Mouse (Mus musculus): Measurements from ENCODE around the gene Sorcs2. TPM values are rescaled to one million over a fixed set of nuclear protein-coding genes. Genes with fewer than 3 reads are reported as not detected.
A peak's percentile ranks its signal among the peaks of the same experiment; 100 is the strongest.

Sorcs2 gene
- total RNA-seq (2014; rRNA removed) (0.07 and 0.09 TPM in 2 replicates), polyA plus RNA-seq (2012; rRNA removed) (0.10 and 0.12 TPM in 2 replicates)

DNA sequence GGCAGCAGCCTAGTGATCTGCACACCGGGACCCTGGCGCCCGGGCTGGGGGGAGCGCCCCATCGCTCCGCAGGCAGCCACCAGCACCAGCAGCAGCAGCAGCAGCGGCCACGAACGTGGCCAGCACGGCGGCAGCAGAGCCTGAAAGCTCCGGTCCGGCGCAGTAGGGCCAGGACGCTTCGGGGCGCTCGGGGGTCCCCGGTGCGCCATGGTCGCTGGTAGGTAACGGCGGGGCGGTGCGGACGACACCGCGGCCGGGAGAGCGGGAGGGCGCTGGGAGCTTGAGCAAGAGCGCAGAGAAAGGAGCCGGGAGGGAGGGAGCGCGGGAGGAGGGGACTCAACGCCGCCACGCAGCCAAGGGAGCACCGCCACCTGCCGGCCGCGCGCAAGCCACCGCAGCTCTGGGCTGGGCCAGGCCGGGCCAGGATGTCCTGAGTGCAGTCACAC lies at the start of gene Sorcs2:
TSS of gene Sorcs2 (minus strand) at position 303 of the 446 bp plus-strand sequence.
- Histone ChIP-seq H3K9ac (ENCODE audit: low read depth, low read length) (peak within 1 kb of the TSS; percentile 78), H3K27me3 (ENCODE audit: control insufficient read depth, insufficient read depth, low read length) (peaks cover 11% of the 10 kb centered on the region), H3K36me3 (ENCODE audit: control insufficient read depth, insufficient read depth, low read length) (no peaks in the 10 kb centered on the region), H3K4me3 (ENCODE audit: insufficient read depth, low read depth, low read length) (peak within 1 kb of the TSS; percentile 66), H3K4me1 (ENCODE audit: control insufficient read depth, insufficient read depth, low read length) (peaks cover 3% of the 10 kb centered on the region; the same call in 1 of the 2 replicates), H3K27ac (replicated peaks; ENCODE audit: insufficient read depth, low read depth, low read length) (no peak within 1 kb of the TSS), H3K79me2 (ENCODE audit: control insufficient read depth, insufficient read depth, low read length) (no peaks in the 10 kb centered on the region)
- TF ChIP-seq POLR2A (IDR thresholded peaks at IDR 0.05; ENCODE audit: extremely low read depth, insufficient read depth, low read length) (no peak), CTCF (IDR thresholded peaks at IDR 0.05; ENCODE audit: low read depth, low read length) (peak; percentile 88)
- DNase-seq (ENCODE audit: extremely low read depth, low read depth, low spot score) = peak; percentile 38
- WGBS = 1% methylated on average over 38 of the region's 45 CpGs

GRCm38 (mm10) chr5:36446166-36446890 lies 48.4 kb upstream of the Sorcs2 start:
- TF ChIP-seq CTCF (IDR thresholded peaks at IDR 0.05; ENCODE audit: low read depth, low read length) = no peak
- no peak overlapping the region for H3K4me3 ChIP-seq (ENCODE audit: insufficient read depth, low read depth, low read length)
- 48% methylated on average over 9 of the region's 9 CpGs for WGBS
- no peaks in the 10 kb centered on the region for H3K4me1 ChIP-seq (ENCODE audit: control insufficient read depth, insufficient read depth, low read length)
- no peak overlapping the region for H3K9ac ChIP-seq (ENCODE audit: low read depth, low read length)
- no peak for DNase-seq (ENCODE audit: extremely low read depth, low read depth, low spot score)
- H3K79me2 ChIP-seq (ENCODE audit: control insufficient read depth, insufficient read depth, low read length) = no peaks in the 10 kb centered on the region
- H3K27ac ChIP-seq (replicated peaks; ENCODE audit: insufficient read depth, low read depth, low read length) = no peak overlapping the region
- H3K36me3 ChIP-seq (ENCODE audit: control insufficient read depth, insufficient read depth, low read length) = no peaks in the 10 kb centered on the region
- no peaks in the 10 kb centered on the region for H3K27me3 ChIP-seq (ENCODE audit: control insufficient read depth, insufficient read depth, low read length)

- no peak overlapping the region for H3K27ac ChIP-seq (replicated peaks; ENCODE audit: insufficient read depth, low read depth, low read length)
- no peak overlapping the region for H3K4me3 ChIP-seq (ENCODE audit: insufficient read depth, low read depth, low read length)
- DNase-seq (ENCODE audit: extremely low read depth, low read depth, low spot score) = no peak
- H3K36me3 ChIP-seq (ENCODE audit: control insufficient read depth, insufficient read depth, low read length) = no peaks in the 10 kb centered on the region
- TF ChIP-seq POLR2A (IDR thresholded peaks at IDR 0.05; ENCODE audit: extremely low read depth, insufficient read depth, low read length) (no peak), CTCF (IDR thresholded peaks at IDR 0.05; ENCODE audit: low read depth, low read length) (no peak)
- H3K79me2 ChIP-seq (ENCODE audit: control insufficient read depth, insufficient read depth, low read length) = no peaks in the 10 kb centered on the region
- H3K27me3 ChIP-seq (ENCODE audit: control insufficient read depth, insufficient read depth, low read length) = no peaks in the 10 kb centered on the region
- H3K9ac ChIP-seq (ENCODE audit: low read depth, low read length) = no peak overlapping the region
- 53% methylated on average over 8 of the region's 8 CpGs for WGBS
- no peaks in the 10 kb centered on the region for H3K4me1 ChIP-seq (ENCODE audit: control insufficient read depth, insufficient read depth, low read length)
Observed at GRCm38 (mm10) chr5:36445028-36445427, 47.1 kb upstream of the Sorcs2 start.

GRCm38 (mm10) chr5:36444611-36445010 lies 46.7 kb upstream of the Sorcs2 start:
- no peaks in the 10 kb centered on the region for H3K79me2 ChIP-seq (ENCODE audit: control insufficient read depth, insufficient read depth, low read length)
- H3K27me3 ChIP-seq (ENCODE audit: control insufficient read depth, insufficient read depth, low read length) = no peaks in the 10 kb centered on the region
- H3K4me1 ChIP-seq (ENCODE audit: control insufficient read depth, insufficient read depth, low read length) = no peaks in the 10 kb centered on the region
- H3K4me3 ChIP-seq (ENCODE audit: insufficient read depth, low read depth, low read length) = no peak overlapping the region
- no peaks in the 10 kb centered on the region for H3K36me3 ChIP-seq (ENCODE audit: control insufficient read depth, insufficient read depth, low read length)
- DNase-seq (ENCODE audit: extremely low read depth, low read depth, low spot score) = no peak
- no peak for TF ChIP-seq POLR2A (IDR thresholded peaks at IDR 0.05; ENCODE audit: extremely low read depth, insufficient read depth, low read length)
- TF ChIP-seq CTCF (IDR thresholded peaks at IDR 0.05; ENCODE audit: low read depth, low read length) = no peak
- no peak overlapping the region for H3K9ac ChIP-seq (ENCODE audit: low read depth, low read length)
- WGBS = 47% methylated on average over 4 of the region's 4 CpGs
- H3K27ac ChIP-seq (replicated peaks; ENCODE audit: insufficient read depth, low read depth, low read length) = no peak overlapping the region

- 72% methylated on average over 3 of the region's 3 CpGs for WGBS
- no peaks in the 10 kb centered on the region for H3K79me2 ChIP-seq (ENCODE audit: control insufficient read depth, insufficient read depth, low read length)
- DNase-seq (ENCODE audit: extremely low read depth, low read depth, low spot score) = no peak
Observed at GRCm38 (mm10) chr5:36440741-36441140, 42.8 kb upstream of the Sorcs2 start.

DNA sequence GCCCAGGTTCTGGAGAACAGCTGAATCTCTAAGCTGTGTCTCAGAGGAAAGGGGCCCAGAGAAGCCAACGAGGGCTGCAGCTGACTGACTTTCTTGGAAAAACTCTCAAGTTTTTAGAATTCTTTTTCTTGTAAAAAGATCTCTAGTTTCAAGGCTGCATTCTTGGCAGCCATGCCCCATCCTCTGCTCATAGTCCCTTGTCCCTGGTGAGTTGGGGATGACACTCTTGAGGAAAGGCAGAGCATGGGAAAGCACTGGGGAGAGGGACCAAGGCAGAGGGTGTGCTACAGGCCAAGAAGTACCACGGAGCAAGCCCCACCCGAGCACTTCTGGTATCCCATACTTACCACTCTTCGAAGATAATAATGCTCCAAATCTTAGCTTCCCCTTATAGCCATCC lies 38.9 kb upstream of the Sorcs2 start:
- H3K36me3 ChIP-seq (ENCODE audit: control insufficient read depth, insufficient read depth, low read length) = no peaks in the 10 kb centered on the region
- no peak overlapping the region for H3K9ac ChIP-seq (ENCODE audit: low read depth, low read length)
- H3K79me2 ChIP-seq (ENCODE audit: control insufficient read depth, insufficient read depth, low read length) = no peaks in the 10 kb centered on the region
- DNase-seq (ENCODE audit: extremely low read depth, low read depth, low spot score) = no peak
- WGBS = 66% methylated on average over 4 of the region's 4 CpGs
- no peak overlapping the region for H3K27ac ChIP-seq (replicated peaks; ENCODE audit: insufficient read depth, low read depth, low read length)
- no peak for TF ChIP-seq POLR2A (IDR thresholded peaks at IDR 0.05; ENCODE audit: extremely low read depth, insufficient read depth, low read length)
- no peak for TF ChIP-seq CTCF (IDR thresholded peaks at IDR 0.05; ENCODE audit: low read depth, low read length)
- H3K4me3 ChIP-seq (ENCODE audit: insufficient read depth, low read depth, low read length) = no peak overlapping the region
- H3K4me1 ChIP-seq (ENCODE audit: control insufficient read depth, insufficient read depth, low read length) = no peaks in the 10 kb centered on the region
- H3K27me3 ChIP-seq (ENCODE audit: control insufficient read depth, insufficient read depth, low read length) = no peaks in the 10 kb centered on the region

More at GRCm38 (mm10) chr5:36440741-36441140, 42.8 kb upstream of the Sorcs2 start:
- H3K9ac ChIP-seq (ENCODE audit: low read depth, low read length) = no peak overlapping the region
- no peak overlapping the region for H3K4me3 ChIP-seq (ENCODE audit: insufficient read depth, low read depth, low read length)
- no peaks in the 10 kb centered on the region for H3K4me1 ChIP-seq (ENCODE audit: control insufficient read depth, insufficient read depth, low read length)
- H3K36me3 ChIP-seq (ENCODE audit: control insufficient read depth, insufficient read depth, low read length) = no peaks in the 10 kb centered on the region
- no peaks in the 10 kb centered on the region for H3K27me3 ChIP-seq (ENCODE audit: control insufficient read depth, insufficient read depth, low read length)
- no peak overlapping the region for H3K27ac ChIP-seq (replicated peaks; ENCODE audit: insufficient read depth, low read depth, low read length)
- TF ChIP-seq POLR2A (IDR thresholded peaks at IDR 0.05; ENCODE audit: extremely low read depth, insufficient read depth, low read length) (no peak), CTCF (IDR thresholded peaks at IDR 0.05; ENCODE audit: low read depth, low read length) (no peak)

Data from liver, adult 2 months (tissue).